Mouse (Mus musculus) midbrain, embryonic 15.5 days (tissue): ENCODE measurements at regions not wholly inside any gene's neighbourhood (a gene's known extent, or its start where the extent isn't known, plus 50 kb on each side); places are given as distances from the start of the nearest gene placed in this dataset.

Experiments used
- ATAC-seq: fragments of 200-750 bp; cut with Nextera tagmentation; replicated peaks from 2 replicates; pipeline ENCODE4 v1.8.0; 2017; ENCODE audit warnings: moderate TSS enrichment
- H3K27ac ChIP-seq: fragments of 300-500 bp; sonication (generic); 2 replicates; pipeline ENCODE4 v1.5.1; 2015; ENCODE audit warnings: mild to moderate bottlenecking, inconsistent platforms
- H3K27me3 ChIP-seq: fragments of 300-500 bp; sonication (generic); replicated peaks from 2 replicates; pipeline ENCODE4 v1.6.1; 2015; ENCODE audit warnings: inconsistent platforms
- H3K36me3 ChIP-seq: fragments of 300-500 bp; sonication (generic); replicated peaks from 2 replicates; pipeline ENCODE4 v1.6.1; 2015; ENCODE audit warnings: inconsistent platforms
- H3K4me1 ChIP-seq: fragments of 300-500 bp; sonication (generic); 2 replicates; pipeline ENCODE4 v1.6.1; 2015; ENCODE audit warnings: inconsistent platforms
- H3K4me2 ChIP-seq: fragments of 300-500 bp; sonication (generic); 2 replicates; pipeline ENCODE4 v1.6.1; 2015; ENCODE audit warnings: inconsistent platforms, mild to moderate bottlenecking, moderate library complexity
- H3K4me3 ChIP-seq: fragments of 300-500 bp; sonication (generic); 2 replicates; pipeline ENCODE4 v1.5.1; 2015; ENCODE audit warnings: mild to moderate bottlenecking, inconsistent platforms
- H3K9ac ChIP-seq: fragments of 300-500 bp; sonication (generic); 2 replicates; pipeline ENCODE4 v1.6.1; 2015; ENCODE audit warnings: mild to moderate bottlenecking, inconsistent platforms
- H3K9me3 ChIP-seq: fragments of 300-500 bp; sonication (generic); 2 replicates; pipeline ENCODE4 v1.6.1; 2016; ENCODE audit warnings: inconsistent platforms
- WGBS: fragments of 180-500 bp; shearing (Covaris S2); methylation state at CpG from one replicate; pipeline ENCODE4 v1.1.7; 2015; ENCODE audit warnings: mixed read lengths; 5-methylcytosine and 5-hydroxymethylcytosine counted together

DNA sequence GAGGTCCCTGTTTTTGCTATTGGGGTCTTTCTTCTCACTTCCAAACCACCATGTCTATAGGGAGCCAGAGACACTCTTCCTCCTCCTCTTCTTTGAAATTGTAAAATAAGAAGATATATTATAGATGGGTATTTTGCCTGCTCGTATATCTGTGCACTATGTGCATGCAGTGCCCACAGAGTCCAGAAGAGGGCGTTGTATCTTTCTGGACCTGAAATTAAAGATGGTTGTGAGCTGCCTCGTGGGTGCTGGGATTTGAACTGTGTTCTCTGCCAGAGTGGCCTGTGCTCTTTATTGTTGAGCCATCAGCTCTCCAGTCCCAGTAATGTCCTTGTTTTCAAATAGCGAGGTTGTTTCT lies 285.7 kb upstream of the Gm10131 start:
- Histone ChIP-seq H3K27ac (peak overlapping the region; percentile 88), H3K4me3 (no peak overlapping the region), H3K9ac (no peak overlapping the region), H3K36me3 (no peaks in the 10 kb centered on the region), H3K9me3 (no peaks in the 10 kb centered on the region), H3K4me2 (peak overlapping the region; percentile 33), H3K4me1 (peaks cover 44% of the 10 kb centered on the region), H3K27me3 (no peaks in the 10 kb centered on the region)
- WGBS = 49% methylated on average over 4 of the region's 4 CpGs
- no peak for ATAC-seq

DNA sequence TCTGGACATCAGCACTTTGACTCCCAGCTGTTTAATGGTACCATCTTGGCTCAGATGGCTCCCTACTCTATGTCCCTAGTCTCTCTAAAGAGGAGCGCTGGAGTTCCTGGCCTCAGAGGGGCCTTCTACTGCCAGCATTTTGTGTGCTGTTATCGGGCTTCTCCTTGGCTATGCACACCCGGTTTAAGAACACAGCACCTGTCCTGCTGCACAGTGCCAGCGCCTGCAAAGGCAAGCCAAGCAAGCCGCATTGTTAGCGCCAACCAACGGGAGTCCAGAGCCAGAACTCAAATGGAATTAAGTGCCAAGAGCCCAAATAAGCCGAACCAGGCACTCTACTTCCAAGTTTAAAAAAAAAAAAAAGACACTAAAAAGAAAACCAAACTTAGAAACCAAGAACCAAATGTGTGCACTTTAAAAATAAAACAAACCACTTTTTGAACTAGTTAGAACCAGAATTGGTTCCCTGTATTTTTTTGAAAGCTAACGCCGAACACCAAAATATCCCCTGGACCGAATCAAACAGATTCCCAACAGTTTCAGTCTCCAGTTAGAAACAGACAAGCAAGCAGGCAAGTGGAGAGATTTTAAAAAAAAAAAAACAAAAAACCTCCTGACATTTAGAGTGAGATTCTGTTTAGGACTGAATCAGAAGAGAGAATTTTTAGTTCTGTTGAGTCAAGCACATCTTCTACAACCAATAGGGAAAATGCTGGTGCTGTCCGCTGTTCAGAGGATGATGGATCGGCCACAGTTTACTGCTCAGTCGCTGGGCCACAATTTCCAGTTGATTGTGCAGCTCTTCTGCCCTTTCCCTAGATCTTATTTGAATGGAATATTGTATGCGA lies 281.7 kb upstream of the Gm10131 start:
- peak overlapping the region; percentile 82 for H3K27ac ChIP-seq
- H3K4me3 ChIP-seq = no peak overlapping the region
- no peak overlapping the region for H3K9ac ChIP-seq
- no peaks in the 10 kb centered on the region for H3K36me3 ChIP-seq
- peaks cover 35% of the 10 kb centered on the region for H3K4me1 ChIP-seq
- 77% methylated on average over 15 of the region's 15 CpGs for WGBS
- H3K27me3 ChIP-seq = no peaks in the 10 kb centered on the region
- H3K9me3 ChIP-seq = no peaks in the 10 kb centered on the region
- H3K4me2 ChIP-seq = no peak overlapping the region
- ATAC-seq = peak; percentile 22; the same call in 1 of the 2 replicates

DNA sequence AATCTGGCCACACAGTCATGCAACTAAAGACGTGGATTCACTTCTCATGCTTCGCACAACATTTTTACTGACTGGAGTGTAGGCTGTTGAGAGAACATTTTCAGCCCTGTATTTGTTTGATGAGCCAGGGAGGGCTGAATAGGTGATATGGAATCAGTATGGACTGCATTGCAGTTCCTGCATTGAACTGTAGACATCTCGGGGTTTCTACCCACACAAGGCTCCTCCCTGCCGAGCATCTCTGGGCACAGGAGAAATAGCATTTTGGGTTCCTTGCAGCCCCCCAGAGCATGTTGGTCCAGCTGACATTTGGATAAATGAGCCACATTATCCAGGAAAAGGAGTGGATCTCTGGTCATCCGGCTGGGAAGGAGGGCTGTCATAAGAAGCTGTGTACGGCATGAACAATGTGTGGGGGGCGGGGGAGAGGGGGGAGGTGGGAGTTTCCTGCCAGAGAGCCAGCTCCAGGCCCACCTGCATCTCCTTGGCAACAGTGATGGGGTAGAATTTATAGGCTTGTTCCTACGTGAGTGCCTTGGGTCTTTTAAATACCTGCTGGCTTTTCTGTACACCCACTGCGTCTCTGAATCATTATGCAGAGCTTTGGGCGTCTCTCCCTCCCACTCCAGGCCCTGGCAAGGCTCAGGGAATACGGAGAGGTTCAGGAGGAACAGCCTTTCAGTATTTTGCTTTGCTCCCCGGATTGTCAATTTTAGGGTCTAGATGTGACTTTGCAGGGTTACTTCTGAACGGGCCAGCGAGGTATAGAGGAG lies 280.9 kb upstream of the Gm10131 start:
- no peaks in the 10 kb centered on the region for H3K36me3 ChIP-seq
- whole genome bisulfite sequencing = 44% methylated on average over 14 of the region's 14 CpGs
- H3K27me3 ChIP-seq = no peaks in the 10 kb centered on the region
- H3K4me3 ChIP-seq = no peak overlapping the region
- H3K9me3 ChIP-seq = no peaks in the 10 kb centered on the region
- H3K4me2 ChIP-seq = 0 out of 2 replicates have a peak overlapping the region, but pooled peaks have one; percentile 10
- H3K9ac ChIP-seq = no peak overlapping the region
- H3K4me1 ChIP-seq = peaks cover 27% of the 10 kb centered on the region
- ATAC-seq = peak; percentile 88
- H3K27ac ChIP-seq = peak overlapping the region; percentile 82

DNA sequence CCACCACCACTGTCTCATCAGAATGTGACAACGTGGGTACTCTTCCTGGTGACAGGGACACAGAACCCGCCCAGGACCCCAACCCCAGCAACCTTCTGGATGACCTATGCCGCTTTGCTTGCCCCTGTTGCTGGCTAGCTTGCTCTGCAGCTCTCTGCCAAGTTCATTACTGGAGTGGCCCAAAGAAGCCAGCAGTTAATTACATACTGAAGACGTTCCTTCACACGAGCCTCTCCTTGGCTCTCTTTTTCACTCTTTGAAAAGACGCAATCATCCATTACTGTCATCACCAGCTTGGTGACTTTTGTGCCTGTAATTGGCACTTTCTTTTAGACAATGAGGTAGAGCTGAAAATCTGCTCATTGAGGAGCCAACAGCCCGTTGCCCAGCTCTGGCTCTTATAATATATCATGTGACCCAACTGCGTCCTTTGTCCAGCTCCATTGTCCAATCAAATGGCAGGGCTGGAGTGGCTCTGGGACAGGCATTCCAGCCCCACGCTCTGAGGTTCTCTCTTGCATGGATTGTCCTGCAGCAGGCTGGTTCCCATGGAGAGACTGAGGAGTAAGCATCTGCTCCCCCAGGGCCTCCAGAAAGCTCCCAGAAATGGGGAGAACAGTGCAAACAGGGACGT lies 274.4 kb upstream of the Gm10131 start:
- Histone ChIP-seq H3K4me2 (no peak overlapping the region), H3K4me1 (no peaks in the 10 kb centered on the region), H3K9me3 (no peaks in the 10 kb centered on the region), H3K4me3 (no peak overlapping the region), H3K36me3 (no peaks in the 10 kb centered on the region), H3K27me3 (no peaks in the 10 kb centered on the region), H3K9ac (no peak overlapping the region), H3K27ac (no peak overlapping the region)
- peak; percentile 57; the same call in 1 of the 2 replicates for ATAC-seq
- 64% methylated on average over 10 of the region's 10 CpGs for WGBS

DNA sequence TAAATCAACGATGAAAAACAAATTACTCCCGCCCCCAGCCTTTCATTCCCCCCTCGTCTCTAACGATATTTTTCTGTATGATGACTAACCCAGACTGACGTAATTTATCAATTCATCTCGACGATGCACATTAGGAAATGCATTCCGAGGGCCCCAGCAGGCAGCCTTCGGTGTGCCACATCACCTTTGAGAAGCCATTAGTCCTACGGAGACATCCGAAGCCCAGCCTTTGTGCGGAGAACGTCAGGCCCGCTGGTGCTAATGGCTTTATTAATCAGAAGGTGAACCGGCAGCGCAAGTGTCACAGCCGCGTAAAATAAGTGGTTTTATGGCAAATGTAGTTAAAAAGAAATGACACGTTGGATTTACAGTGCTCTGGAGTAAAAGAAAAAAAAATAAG lies 269.1 kb upstream of the Gm10131 start:
- H3K4me1 ChIP-seq = peaks cover 8% of the 10 kb centered on the region
- 37% methylated on average over 19 of the region's 19 CpGs for WGBS
- H3K9ac ChIP-seq = no peak overlapping the region
- H3K4me3 ChIP-seq = no peak overlapping the region
- 0 out of 2 replicates have a peak overlapping the region, but pooled peaks have one; percentile 2 for H3K4me2 ChIP-seq
- H3K9me3 ChIP-seq = no peaks in the 10 kb centered on the region
- no peak for ATAC-seq
- 0 out of 2 replicates have a peak overlapping the region, but pooled peaks have one; percentile 13 for H3K27ac ChIP-seq
- H3K36me3 ChIP-seq = no peaks in the 10 kb centered on the region
- no peaks in the 10 kb centered on the region for H3K27me3 ChIP-seq

DNA sequence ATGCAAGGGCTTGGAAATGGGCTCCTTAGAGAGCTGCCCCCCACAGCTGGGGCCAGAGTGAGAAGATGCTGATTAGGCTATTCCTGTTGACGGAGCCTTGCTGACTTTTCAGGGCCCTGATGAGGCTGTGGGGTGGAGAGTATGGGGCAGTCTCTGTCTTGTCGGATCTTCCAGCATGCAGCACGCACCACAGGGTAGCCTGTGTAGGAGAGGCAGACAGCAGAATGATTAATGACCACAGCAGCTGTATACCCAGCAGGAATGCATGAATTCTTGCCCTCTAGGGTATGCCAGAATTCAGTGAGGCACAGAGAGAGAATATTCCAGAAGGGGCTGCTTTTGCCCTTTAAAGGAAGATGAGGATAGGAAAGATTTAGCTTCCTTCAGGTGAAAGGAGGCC lies 265.6 kb upstream of the Gm10131 start:
- ATAC-seq = no peak
- Histone ChIP-seq H3K9ac (no peak overlapping the region), H3K27me3 (no peaks in the 10 kb centered on the region)

DNA sequence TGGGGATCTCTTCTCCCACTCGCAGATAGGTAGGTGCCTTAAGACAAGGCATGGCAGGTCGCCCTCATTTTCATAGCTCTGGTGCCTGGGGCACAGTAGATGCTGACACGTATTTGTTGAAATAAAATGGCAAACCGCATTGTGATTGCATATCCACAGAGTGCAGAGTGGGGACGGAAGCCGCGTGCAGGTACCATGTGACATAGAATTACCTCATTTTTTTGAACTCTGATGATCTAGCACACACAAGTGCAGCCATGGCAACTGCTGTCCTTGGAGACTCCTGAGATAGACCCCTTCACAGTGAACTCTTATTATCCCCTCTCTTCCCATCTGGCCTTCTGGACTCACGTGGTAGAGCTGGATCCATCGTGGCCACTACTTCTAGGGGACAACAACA lies 262.7 kb upstream of the Gm10131 start:
- ATAC-seq = peak; percentile 18; the same call in 1 of the 2 replicates
- H3K4me3 ChIP-seq = no peak overlapping the region
- WGBS = 81% methylated on average over 9 of the region's 9 CpGs
- H3K4me2 ChIP-seq = no peak overlapping the region
- H3K36me3 ChIP-seq = no peaks in the 10 kb centered on the region
- no peak overlapping the region for H3K9ac ChIP-seq
- H3K27me3 ChIP-seq = no peaks in the 10 kb centered on the region
- H3K4me1 ChIP-seq = peaks cover 31% of the 10 kb centered on the region
- no peaks in the 10 kb centered on the region for H3K9me3 ChIP-seq
- no peak overlapping the region for H3K27ac ChIP-seq

More for the DNA sequence above, 265.6 kb upstream of the Gm10131 start:
- Histone ChIP-seq H3K27ac (no peak overlapping the region; the same call in 1 of the 2 replicates), H3K4me1 (peaks cover 23% of the 10 kb centered on the region), H3K4me3 (no peak overlapping the region), H3K36me3 (no peaks in the 10 kb centered on the region), H3K4me2 (no peak overlapping the region), H3K9me3 (no peaks in the 10 kb centered on the region)
- WGBS = 41% methylated on average over 3 of the region's 3 CpGs

DNA sequence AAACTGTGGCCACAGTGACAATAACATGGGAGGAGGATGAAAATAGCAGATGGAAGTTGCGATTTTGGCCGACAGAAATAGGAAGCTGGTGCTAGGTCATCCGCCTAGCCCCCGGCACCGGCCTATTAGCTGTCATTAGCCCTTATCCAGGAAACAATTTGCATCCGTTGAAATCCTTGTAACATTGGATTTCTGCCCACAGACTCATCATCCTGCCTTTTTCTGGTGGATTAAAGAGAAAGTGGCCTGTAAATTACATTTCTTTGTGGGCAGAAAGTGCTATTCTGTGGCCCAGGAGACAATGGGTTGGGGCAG lies 261.1 kb upstream of the Gm10131 start:
- Histone ChIP-seq H3K9ac (no peak overlapping the region), H3K4me3 (no peak overlapping the region), H3K4me1 (peaks cover 31% of the 10 kb centered on the region), H3K36me3 (no peaks in the 10 kb centered on the region), H3K4me2 (no peak overlapping the region; the same call in 1 of the 2 replicates), H3K27ac (peak overlapping the region; percentile 23; the same call in 1 of the 2 replicates), H3K9me3 (no peaks in the 10 kb centered on the region), H3K27me3 (no peaks in the 10 kb centered on the region)
- no peak for ATAC-seq
- 59% methylated on average over 6 of the region's 6 CpGs for WGBS

DNA sequence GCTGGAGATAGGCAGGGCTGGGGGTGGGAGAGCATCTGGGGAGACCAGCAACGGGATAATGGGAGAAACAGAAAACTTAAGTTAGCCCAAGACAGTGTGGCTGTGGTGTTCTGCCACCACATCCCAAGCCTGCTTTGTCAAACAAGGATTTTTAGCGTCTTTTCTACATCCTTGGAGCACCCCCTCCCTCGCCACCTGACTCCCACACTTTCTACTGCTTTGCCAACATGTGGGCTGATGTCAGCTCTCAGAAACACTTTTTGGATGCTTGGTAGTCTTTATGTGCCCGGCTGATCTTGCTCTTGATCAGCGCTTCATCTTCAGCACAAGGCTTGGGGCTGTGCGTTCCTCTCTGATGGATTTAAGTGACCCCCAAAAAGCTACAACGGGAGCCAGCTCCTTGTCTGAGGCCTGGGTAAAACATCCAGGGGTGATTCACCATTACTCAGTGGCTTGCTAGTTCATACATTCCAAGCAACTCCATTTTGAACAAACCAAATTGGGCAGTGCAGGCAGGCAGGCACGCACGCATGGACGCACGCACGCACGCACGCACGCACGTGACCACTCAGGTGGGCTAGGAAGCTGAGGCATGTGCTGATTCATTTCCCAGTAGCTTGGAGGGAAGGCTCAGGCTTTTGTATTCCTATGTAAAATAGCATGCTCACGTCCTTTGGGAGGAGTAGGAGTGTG lies 260.6 kb upstream of the Gm10131 start:
- ATAC-seq = 0 out of 2 replicates have a peak, but pooled peaks have one; percentile 19
- Histone ChIP-seq H3K9me3 (no peaks in the 10 kb centered on the region), H3K4me3 (no peak overlapping the region), H3K27me3 (no peaks in the 10 kb centered on the region), H3K27ac (peak overlapping the region; percentile 39), H3K4me2 (no peak overlapping the region; the same call in 1 of the 2 replicates), H3K9ac (no peak overlapping the region), H3K36me3 (no peaks in the 10 kb centered on the region), H3K4me1 (peaks cover 27% of the 10 kb centered on the region)
- 74% methylated on average over 17 of the region's 17 CpGs for WGBS

DNA sequence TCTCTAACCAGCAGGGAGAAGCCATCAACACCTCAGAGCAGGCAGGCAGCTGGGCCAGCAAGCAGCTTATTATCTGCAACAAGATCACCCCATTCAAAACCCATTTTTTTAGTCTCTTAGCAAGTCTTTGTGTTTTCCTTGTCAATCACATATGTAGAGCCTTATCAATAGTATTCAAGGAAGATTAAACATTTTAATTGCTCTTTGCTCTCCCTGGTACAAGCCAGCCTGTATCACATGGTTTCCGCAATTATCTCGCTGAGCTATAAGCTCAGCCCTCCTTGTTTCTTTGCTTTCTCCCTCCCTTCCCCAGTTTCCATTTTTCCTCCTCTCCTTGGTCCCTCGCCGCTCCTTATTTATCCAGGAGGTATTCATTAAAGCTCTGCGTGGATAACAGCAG lies 259.9 kb upstream of the Gm10131 start:
- no peaks in the 10 kb centered on the region for H3K27me3 ChIP-seq
- H3K36me3 ChIP-seq = no peaks in the 10 kb centered on the region
- no peaks in the 10 kb centered on the region for H3K9me3 ChIP-seq
- peak overlapping the region; percentile 39 for H3K27ac ChIP-seq
- H3K4me3 ChIP-seq = no peak overlapping the region
- ATAC-seq = peak; percentile 43
- H3K4me1 ChIP-seq = peaks cover 26% of the 10 kb centered on the region
- H3K9ac ChIP-seq = no peak overlapping the region
- H3K4me2 ChIP-seq = no peak overlapping the region
- WGBS = 43% methylated on average over 5 of the region's 5 CpGs

DNA sequence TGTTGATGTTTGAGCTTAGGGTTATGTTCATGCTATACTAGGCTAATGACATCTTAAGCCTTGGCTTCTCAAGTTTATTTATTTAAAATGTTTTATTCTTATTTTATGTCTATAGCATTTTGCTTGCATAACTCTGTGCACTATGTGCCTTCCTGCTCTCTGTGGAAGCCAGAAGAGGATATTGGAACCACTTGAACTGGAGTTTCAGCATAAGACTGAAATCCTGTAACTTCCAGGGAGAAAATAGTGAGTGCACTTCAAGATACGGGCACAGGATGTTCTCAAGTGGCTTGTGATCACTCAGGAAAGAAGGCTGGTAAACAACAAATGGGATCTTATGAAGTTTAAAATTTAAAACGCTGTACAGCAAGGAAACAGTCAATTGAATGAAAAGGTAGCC lies 257.0 kb upstream of the Gm10131 start:
- Histone ChIP-seq H3K4me1 (peaks cover 20% of the 10 kb centered on the region), H3K9me3 (no peaks in the 10 kb centered on the region), H3K27me3 (no peaks in the 10 kb centered on the region), H3K9ac (no peak overlapping the region), H3K4me2 (no peak overlapping the region), H3K36me3 (no peaks in the 10 kb centered on the region), H3K4me3 (no peak overlapping the region), H3K27ac (no peak overlapping the region)
- 82% methylated on average over 2 of the region's 2 CpGs for WGBS
- no peak for ATAC-seq
